Mouse (Mus musculus) adrenal gland, postnatal 36 days (tissue): Measurements from ENCODE around the gene Slc8a3. TPM values are rescaled to one million over a fixed set of nuclear protein-coding genes. Genes with fewer than 3 reads are reported as not detected.

Experiments
- DNase-seq, 2 experiments: peaks; one replicate each; pipeline ENCODE4 v3.0.0; 2021; ENCODE audit warnings: mixed read lengths in 1 of 2
- total RNA-seq, 2 experiments: library from RNA; stranded (reverse); gene quantifications; 2 replicates each; pipeline ENCODE4 v1.2.3; 2021

The Slc8a3 gene
- total RNA-seq, 2 experiments from 2014 or later: 0.43 to 0.72 TPM

DNA sequence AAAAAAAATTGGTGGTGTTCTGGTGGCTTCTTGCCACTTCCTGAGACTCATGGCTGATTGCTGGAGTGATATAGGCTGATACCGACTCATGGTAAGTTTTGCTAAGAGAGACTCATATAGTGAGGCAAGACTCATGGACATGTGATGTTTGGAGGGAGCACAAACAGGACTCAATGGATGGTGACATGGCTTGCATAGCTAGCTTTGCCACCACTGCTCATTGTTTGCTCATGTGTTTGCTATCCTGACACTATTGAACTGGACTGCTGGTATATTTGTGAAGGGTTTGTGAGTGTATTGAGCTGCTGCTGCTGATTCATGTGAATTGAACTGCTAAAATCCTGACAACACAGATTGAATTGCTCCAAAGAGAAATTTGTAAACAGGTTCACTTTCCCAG is 95.8 kb downstream of the Slc8a3 start:
- DNase-seq: no peak

DNA sequence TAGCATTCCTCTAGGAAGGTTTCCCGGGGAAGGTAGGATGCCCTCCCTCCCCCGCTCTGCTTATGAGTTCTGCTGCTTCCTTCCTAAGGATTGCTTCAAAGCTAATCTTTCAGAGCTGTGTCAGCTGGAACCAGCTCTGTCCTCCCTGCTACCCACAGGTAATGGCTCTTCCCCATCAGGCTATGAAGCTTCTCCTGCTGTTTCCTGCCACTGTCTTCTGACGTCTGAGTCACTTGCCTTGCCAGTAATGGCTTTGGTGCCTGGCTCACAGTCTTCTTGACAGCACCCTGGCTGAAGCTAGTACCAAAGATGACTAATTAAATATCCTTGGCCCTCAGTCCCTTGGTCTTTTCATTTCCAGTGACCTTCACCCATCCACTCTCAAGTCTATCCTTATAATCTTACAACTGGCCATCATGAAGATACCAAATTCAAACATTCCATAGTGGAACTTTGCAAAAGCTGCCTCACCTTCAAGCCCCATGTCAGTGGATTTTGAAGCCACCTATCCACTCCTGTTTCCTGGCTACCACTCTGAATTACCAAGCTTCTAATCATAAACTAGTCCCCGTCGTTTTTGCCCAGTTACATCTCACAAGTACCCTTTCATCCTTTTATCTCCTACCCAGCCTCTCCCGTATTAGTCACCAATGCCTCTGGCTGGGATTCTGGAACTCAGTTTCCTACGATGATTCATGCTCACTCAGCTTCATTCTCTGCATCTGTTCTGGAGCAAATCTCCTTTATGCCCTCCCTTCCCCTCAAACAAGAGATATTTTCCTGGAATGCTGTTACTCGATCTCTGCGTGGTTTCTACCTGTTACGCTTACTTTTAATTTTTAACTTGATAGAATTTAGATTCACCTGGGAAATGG is 97.3 kb downstream of the Slc8a3 start:
- DNase-seq: peak; percentile 20

DNA sequence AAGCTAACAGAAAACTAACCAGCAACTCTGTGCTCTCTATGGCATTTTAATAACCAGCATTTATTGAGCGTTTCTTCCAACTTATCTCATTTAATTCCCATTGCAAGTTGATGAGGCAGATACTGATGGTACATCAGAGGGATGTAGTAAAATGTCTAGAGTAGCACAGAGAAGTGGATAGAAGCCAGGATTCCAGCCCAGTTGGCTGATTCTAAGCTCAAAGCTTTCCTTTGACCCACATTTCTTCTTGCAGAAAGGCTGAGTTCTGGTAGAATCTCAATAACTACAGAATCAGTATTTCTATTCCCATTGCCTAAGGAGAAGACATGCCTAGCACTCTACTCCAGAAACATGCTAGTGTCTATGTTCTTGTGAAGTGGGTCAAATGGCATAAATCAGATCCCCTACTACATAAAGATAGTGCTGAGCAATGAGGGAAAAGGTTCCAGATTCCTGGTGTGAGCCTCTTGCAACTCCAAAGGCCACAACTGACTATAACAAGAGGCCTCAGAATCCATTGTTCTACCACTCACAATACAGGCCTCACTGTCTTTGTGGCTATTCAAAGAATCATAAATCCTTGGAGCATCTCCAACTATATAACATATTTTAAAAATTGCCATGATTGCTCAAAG is 99.1 kb downstream of the Slc8a3 start:
- DNase-seq: no peak

DNA sequence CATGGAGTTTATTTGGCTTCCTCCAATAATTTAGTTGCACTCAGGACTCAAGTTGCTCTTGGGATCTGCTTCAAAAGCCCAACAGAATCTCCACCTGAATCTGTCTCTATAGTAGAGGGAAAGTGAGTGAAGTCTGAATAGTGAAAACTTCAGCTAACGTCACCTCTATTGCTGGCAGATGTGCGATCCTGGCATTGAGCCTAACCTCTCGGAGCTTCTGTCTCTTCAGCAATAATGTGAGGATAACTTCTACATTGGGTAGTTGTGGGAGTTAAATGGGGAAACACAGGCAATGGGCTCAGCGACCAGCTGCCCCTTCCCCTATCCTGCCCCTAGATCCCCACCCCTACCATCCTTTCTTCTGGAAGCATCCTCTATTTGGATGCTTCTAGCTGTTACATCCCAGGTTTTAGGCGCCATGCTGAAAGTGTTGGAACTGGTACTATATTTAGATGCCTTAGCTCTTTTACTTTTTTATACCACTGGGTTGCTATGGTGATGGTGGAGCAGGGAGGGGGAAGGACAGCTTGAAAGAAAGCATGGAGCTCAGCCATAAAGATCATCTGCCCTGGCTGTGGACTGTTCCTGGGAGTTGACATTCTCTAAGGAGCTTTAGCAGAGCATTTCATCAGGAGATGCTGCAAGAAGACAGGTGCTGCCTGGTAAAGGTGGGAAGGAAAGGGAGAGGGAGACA is 105.1 kb downstream of the Slc8a3 start:
- DNase-seq: no peak

DNA sequence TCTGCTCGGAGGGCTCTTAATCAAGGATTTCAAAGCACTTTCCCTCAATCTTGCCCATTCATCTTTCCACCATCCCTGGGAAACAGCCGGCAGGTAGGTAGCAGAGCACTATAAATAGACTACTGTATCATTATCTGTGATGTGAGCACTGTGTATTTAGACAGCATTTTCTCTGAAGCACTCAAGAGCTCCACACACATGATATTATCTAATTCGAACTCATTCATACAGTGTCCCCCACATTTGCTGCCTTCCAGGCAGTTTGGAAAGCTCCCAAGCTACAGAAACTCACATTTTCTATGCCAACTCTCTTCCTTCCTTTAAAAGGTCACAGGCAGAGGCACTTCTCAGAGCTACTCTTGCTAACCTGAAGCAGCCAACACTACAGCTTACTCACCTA is 106.4 kb downstream of the Slc8a3 start:
- DNase-seq: no peak

DNA sequence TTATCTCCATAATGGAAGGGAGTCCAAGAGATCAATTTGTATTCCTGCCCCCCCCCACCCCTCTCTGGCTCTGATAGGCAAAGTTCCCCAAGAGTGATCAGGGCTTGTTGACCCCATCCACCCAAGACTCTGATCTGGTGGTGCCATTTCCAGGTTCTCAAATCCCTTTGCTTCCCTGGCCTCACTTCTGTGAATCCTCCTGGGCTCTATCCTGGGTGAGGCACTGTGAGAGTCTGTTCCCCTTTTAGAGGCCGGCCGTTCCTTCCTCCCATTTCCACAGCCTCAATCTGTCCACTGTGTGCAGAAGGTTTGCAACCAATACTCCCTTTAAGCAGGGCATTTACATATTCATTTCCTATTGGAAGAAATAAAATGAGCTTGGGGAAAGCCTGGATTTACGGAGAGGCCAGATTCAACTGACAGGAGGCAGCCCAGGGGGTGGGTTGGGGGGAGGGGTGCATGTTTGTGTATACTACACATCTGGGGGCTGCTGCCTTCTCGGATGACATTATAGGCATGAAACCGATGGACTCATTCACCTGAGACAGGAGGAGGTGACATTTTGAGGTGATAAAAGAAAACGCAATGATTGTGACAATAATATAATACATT is 106.9 kb downstream of the Slc8a3 start:
- no peak for DNase-seq

DNA sequence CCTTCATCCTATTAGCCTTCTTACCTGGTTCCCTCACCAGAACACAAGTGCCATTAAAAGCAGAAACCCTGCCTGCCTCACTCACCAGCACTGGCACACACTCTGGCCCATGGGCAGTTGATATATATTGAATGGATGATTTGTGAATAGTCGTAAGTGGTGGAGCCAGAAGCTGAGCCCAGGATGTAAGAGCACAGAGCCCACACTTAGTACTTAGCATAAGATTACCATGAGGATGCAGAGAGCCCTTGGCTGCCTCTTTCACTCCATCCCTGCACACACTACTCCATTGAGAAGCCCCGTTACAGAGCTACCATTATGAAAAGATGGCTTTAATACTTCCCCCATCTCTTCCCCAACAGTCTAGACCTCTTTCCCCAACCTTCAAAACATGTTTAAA is 108.1 kb downstream of the Slc8a3 start:
- DNase-seq: no peak

DNA sequence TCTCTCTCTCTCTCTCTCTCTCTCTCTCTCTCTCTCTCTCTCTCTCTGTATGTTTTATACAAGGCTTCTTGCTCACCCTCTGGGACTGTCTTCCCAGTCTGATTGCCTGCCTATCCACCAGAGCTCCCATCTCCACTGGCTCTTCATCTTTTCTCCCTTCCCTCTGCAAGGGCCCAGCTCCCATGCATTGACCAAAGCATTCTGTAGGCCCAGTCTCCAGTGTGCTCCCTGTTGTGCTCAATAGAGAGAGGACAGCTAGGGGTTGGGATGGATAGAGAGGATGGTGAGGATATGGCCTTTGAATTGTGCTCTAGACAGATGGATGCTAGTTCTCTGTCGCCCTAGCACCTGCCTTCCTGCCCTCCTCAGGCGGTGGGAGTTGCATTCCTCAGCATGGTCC is 109.7 kb downstream of the Slc8a3 start:
- DNase-seq: no peak

DNA sequence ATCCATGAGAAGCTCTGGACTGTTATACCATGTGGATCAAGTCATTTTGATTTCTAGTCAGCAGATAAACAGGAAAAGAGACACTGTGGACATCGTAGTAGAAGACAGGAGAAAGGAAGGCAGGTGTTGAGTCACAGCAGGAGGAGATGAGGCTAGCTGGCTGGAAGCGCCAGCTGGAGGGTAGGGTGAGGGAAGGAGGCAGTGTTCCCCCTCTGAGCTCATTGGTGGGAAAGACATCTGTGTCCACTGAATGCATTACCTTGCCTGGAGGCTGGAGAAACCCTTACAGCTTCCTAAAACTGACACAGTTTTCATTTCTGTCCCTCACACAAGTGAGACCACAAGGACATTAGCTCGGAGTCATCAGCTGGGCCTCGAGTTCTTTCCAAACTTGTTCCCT is 113.6 kb downstream of the Slc8a3 start:
- DNase-seq: no peak

DNA sequence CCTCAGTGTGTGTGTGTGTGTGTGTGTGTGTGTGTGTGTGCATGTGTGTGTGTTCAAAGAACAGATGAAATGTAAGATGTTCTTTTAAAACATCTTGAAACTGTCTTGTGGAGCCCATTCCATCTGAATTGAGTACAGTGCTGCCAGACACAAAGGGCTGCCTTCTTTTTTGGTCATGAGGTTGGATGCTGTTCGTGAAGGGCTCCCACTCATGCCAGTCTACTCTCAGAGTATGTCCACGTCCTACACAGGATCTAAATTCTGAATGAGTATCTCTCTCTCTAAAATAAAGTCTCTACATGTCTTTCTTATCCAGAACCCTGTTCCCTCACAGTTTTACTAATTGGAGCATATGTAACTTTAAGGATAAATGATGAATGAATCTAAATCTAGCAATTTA is 124.4 kb downstream of the Slc8a3 start:
- DNase-seq: no peak

DNA sequence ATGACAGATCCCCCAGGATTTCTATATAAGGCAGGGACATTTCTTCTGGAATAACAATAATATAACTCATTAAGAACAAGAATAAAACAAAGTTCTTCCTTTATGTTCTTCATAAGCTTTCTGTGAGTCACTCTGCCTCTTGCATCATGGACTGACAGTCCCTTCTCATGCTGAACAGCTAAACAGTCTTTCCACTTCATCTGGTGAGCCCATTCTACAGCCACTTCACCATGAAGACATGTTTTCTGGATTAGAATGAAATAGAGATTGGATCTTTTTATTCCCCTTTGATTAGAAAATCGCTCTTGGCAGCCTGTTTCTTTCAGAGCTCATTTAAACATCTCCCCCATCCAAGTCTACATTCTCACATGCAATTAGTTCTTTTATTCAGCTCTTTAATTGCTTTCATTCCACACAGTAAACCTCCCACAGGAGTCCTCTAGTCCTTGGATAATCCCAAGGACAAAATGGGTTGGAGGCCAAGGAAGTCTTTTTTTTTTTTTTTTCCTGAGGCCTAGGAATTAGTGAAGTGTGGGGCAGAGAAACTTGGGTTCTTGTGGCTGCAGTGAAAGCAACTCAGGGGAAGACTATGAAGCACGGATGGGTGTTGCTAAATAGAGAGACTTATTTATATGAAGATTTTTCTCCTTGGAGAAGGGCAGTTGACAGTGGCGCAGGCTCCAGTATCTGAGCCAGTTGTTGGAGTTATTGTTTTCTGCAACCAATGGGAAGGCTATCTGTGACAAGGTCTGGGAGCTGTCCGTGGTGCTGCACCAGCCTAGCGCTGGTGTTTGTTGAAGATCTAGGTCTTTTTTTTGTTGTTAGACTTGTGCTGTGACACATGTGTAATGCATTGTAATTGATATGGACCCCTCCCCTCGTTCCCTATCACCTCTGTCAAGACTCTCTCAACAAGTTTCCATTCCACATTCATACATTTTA is 127.1 kb downstream of the Slc8a3 start:
- DNase-seq: peak; percentile 71 to 76

DNA sequence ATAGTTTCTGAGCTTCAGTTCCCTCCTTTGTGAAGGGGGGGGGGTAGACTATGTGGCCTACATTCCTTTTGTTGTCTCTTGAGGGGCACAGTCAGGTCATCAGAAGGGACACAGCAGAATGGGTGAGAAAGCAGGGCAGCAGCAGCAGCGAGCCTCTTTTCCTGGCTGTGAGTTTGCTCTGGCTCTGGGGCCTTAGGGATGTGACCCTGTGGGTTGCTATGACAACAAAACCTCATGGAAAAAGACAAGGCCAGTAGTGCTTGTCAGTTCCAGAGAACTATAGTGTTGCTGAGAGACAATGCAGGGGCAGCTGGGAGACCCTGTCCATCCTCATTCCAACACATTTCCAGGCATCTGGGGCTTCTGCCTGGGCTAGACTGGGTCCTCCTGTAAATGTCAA is 129.8 kb downstream of the Slc8a3 start:
- DNase-seq: peak; percentile 21 to 27

DNA sequence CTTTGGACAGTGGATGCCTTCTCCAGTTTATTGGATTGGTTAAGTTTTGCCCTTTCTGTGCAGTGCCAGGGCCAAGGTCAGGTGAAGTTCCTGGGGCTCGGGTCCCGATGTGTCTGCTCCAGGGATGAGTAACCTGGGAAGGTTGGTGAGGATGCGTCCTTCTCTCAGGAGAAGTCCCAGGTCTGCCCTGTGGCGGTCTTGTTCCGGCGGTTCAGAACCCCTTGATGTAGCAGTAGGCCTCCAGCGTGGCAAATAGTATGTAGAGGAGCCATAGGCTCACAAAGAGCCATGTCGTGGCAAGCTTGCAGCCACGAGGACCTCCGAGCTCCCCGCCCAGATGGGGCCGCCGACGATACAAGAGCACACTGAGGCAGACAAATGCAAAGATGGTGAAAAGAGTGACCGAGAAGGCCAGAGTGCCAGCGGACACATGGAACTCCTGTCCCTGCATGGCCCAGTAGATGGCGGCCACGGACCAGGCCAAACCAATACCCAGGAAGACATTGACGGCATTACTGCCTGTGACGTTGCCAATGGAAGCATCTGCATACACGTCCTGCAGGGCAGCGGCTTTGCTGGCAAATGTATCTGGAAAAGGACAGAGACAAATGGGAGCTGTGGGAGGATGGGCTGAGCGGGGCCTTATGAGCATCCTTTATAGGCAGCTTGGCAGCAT is 133.6 kb downstream of the Slc8a3 start:
- DNase-seq: peak; percentile 84 to 85

DNA sequence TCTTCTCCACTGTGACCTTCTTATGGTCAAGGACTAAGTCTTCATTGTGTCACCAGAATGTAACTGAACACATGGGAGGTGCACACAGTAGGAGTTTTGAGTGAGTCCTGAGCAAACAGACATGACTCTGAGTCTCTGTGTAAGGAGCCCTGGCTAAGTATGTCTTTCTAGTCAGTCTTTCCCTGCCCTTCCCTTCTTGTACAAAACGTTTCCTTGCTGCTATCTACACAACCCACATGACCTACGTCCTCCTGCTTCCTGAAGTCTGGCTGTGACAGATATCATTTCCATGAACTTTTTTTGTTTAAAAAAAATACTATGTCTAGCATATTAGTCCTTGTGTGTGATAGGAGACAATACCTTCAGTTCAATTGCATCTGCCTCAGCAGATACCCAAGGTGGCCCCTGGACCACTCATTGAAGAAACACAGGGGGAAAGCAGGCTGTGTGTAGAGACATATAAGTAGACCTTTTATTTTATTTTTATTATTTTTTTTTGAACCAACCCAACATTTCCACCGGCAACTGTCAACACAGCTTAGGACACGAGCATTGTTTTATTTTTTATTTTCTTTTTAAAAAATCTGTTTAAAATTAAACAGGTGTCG is 135.4 kb downstream of the Slc8a3 start:
- no peak for DNase-seq

DNA sequence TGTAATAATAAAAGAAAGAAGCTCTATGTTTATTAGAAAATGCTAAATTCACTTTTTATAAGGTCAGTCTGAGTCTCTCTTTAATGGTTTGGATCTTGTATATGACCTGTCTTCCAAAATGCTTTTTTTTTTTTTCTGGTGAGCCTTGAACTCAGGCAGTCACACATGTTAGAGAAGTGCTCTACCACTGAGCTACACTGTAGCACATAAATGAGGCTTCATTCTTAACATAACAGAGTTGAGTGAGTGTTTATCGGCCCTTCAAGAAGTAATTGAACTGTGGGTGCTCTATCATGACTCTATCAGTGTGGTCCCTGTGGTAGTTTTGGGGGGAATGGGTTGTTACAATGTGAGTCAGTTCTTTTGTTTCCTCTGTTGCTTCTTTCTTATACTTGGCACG is 139.0 kb downstream of the Slc8a3 start:
- DNase-seq: no peak

DNA sequence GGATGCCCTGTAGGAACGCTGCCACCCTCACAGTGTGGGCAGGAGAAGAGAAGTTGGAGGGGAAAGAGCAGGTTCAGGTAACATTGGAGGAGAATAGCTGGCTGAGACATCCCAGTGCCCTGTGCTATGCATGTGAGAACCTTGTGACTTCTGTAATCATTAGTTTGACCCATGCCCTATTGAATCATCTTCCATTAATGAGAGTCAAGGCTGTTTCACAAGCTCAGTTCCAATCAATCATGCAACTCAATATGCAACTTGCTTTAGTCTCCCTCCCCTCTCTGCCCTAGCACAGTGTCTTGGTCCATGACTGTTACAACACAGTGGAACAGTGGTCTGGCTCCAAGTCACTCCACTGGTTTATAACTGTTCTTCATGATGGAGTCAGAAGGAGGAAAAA is 143.3 kb downstream of the Slc8a3 start:
- peak in 1 of 2 experiments; percentile 27 for DNase-seq

DNA sequence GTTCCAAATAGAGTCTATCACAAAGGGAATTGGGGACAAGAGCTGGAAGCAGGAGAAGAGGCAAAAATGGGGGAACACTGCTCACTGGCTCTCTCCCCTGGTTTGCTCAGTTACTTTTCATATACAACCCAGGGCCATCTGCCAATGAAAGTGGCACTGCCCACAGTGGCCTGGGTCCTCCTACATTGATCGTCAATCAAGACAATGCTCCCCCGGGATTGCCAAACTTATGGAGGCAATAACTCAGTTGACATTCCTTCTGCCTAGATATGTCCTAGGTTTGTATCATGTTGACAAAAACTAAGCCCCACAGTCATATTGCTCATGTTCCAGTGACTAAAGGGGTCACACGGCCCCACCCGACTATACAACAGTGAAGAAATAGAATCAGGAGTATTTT is 144.0 kb downstream of the Slc8a3 start:
- no peak for DNase-seq

DNA sequence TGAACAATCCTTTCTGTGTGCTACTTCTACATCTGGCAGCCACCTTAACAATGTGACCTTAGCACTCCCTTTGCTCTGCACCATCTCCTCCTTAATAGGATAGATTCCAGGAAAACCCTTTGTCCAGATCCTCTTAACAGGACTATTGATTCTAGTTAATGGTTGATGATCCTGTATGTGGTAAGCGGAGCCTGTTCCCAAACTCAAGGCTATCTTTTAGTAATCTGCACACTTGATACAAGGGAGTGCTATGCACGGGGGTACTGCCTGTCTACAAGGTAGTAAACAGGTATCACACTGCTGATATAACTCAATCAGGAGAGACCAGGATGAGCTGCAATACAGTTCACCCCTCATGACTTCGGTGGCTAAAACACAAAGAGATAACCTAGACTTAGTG is 144.6 kb downstream of the Slc8a3 start:
- no peak for DNase-seq

DNA sequence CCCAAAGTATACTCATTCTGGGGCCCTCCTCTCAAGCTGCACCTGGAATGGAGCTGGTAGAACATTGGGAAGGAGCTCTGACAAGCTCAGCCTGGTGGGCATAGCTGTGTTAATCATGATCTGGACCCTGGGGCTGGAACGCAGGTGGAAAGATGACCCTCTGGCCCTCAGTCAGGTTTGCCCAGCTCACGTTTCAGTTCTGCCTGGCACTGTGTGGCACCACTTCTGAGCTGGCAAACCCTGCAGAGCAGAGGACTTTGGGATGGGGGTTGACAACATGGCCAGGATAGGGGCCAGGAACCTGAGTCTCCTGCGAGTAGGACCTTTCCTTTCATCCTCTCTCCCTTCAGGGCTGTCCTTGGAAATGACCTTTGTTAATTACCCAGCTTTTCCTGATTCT is 146.3 kb downstream of the Slc8a3 start:
- DNase-seq: peak in 1 of 2 experiments; percentile 39

DNA sequence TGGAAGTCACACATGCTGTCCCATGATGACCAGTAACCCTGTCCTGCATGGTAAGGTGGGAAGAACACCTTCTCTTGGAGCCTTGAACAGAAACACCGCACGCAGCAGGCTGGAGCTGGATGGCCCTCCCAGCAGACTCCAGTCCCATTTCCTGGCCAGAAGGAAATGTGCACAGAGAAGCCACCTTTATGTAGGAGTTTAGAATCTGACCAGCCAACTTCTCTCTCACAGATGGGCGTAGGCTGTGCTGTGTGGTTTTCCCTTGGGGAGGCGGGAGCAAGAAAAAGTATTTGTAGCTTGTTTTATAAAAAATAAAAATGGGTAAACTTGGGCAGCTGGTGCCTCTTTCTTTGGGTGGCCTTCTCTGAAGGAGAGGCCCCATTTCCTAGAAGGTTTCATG is 146.9 kb downstream of the Slc8a3 start:
- DNase-seq: no peak

DNA sequence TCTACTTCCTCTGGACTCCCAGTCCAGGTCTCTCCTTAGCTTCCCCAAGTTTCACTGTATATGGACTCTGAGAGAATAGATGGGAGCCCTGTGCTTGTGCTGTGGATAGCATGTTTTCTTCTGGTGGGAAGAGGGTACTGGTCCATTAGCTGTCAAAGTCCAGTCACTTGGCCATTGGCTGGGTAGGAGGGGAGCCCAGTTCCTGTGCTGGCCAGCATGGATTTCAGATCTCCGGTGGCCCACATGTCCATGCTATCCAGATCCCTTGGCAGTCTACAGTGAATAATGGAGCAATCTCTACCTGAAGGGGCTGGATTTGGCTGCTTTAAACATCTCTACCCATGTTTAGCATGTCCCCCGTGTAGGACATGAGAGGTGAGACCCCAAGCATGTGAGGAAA is 148.0 kb downstream of the Slc8a3 start:
- no peak for DNase-seq
